Mouse (Mus musculus): ENCODE results near the gene Trak1. TPM values are rescaled to one million over a fixed set of nuclear protein-coding genes. Genes with fewer than 3 reads are reported as not detected.

Trak1 gene
- polyA plus RNA-seq, 1 experiment: 31.0 TPM

GRCm38 (mm10) chr9:121357582-121358275, 60.4 kb downstream of the Trak1 start:
- WGBS: 83% methylated on average over 16 of the region's 16 CpGs
- no peak overlapping the region for H3K27ac ChIP-seq (ENCODE audit: insufficient read depth, low read length)

GRCm38 (mm10) chr9:121358418-121358817, 61.1 kb downstream of the Trak1 start:
- TF ChIP-seq CTCF (IDR thresholded peaks at IDR 0.05; ENCODE audit: extremely low read depth, insufficient read depth, insufficient read length, insufficient replicate concordance): no peak
- H3K27ac ChIP-seq (ENCODE audit: insufficient read depth, low read length): no peak overlapping the region
- no peak overlapping the region for H3K4me3 ChIP-seq (ENCODE audit: extremely low read depth, insufficient read depth, insufficient read length)
- H3K36me3 ChIP-seq (ENCODE audit: control insufficient read depth, insufficient read depth, low read length): no peaks in the 10 kb centered on the region
- H3K27me3 ChIP-seq (ENCODE audit: control insufficient read depth, insufficient read depth, low read length): no peaks in the 10 kb centered on the region
- 76% methylated on average over 8 of the region's 8 CpGs for whole genome bisulfite sequencing
- DNase-seq (ENCODE audit: low read depth in 1 of 2, low spot score in 2 of 2): no peak
- H3K4me1 ChIP-seq (ENCODE audit: control insufficient read depth, insufficient read depth, insufficient read length): peaks cover 15% of the 10 kb centered on the region; the same call in 1 of the 2 replicates

More at GRCm38 (mm10) chr9:121357582-121358275, 60.4 kb downstream of the Trak1 start:
- H3K36me3 ChIP-seq (ENCODE audit: control insufficient read depth, insufficient read depth, low read length): no peaks in the 10 kb centered on the region
- TF ChIP-seq POLR2A (IDR thresholded peaks at IDR 0.05; ENCODE audit: low read depth, low read length) (no peak), CTCF (IDR thresholded peaks at IDR 0.05; ENCODE audit: extremely low read depth, insufficient read depth, insufficient read length, insufficient replicate concordance) (no peak)
- H3K27me3 ChIP-seq (ENCODE audit: control insufficient read depth, insufficient read depth, low read length): no peaks in the 10 kb centered on the region
- DNase-seq (ENCODE audit: low read depth in 1 of 2, low spot score in 2 of 2): no peak
- H3K4me3 ChIP-seq (ENCODE audit: extremely low read depth, insufficient read depth, insufficient read length): no peak overlapping the region
- H3K4me1 ChIP-seq (ENCODE audit: control insufficient read depth, insufficient read depth, insufficient read length): peaks cover 15% of the 10 kb centered on the region; the same call in 1 of the 2 replicates

- TF ChIP-seq CTCF (IDR thresholded peaks at IDR 0.05; ENCODE audit: extremely low read depth, insufficient read depth, insufficient read length, insufficient replicate concordance) (no peak), POLR2A (IDR thresholded peaks at IDR 0.05; ENCODE audit: low read depth, low read length) (no peak)
- Histone ChIP-seq H3K27me3 (ENCODE audit: control insufficient read depth, insufficient read depth, low read length) (no peaks in the 10 kb centered on the region), H3K4me1 (ENCODE audit: control insufficient read depth, insufficient read depth, insufficient read length) (peaks cover 15% of the 10 kb centered on the region; the same call in 1 of the 2 replicates), H3K4me3 (ENCODE audit: extremely low read depth, insufficient read depth, insufficient read length) (no peak overlapping the region), H3K36me3 (ENCODE audit: control insufficient read depth, insufficient read depth, low read length) (peaks cover 1% of the 10 kb centered on the region; the same call in 1 of the 2 replicates), H3K27ac (ENCODE audit: insufficient read depth, low read length) (peak overlapping the region; percentile 32; the same call in 1 of the 2 replicates)
- 56% methylated on average over 3 of the region's 3 CpGs for WGBS
- no peak for DNase-seq (ENCODE audit: low read depth in 1 of 2, low spot score in 2 of 2)
These were observed 62.1 kb downstream of the Trak1 start for GRCm38 (mm10) chr9:121359266-121359972.

GRCm38 (mm10) chr9:121360327-121360954, 63.1 kb downstream of the Trak1 start:
- Histone ChIP-seq H3K4me1 (ENCODE audit: control insufficient read depth, insufficient read depth, insufficient read length) (peaks cover 15% of the 10 kb centered on the region; the same call in 1 of the 2 replicates), H3K4me3 (ENCODE audit: extremely low read depth, insufficient read depth, insufficient read length) (peak overlapping the region; percentile 24; the same call in 1 of the 2 replicates), H3K36me3 (ENCODE audit: control insufficient read depth, insufficient read depth, low read length) (peaks cover 3% of the 10 kb centered on the region; the same call in 1 of the 2 replicates), H3K27me3 (ENCODE audit: control insufficient read depth, insufficient read depth, low read length) (no peaks in the 10 kb centered on the region), H3K27ac (ENCODE audit: insufficient read depth, low read length) (peak overlapping the region; percentile 68)
- 2% methylated on average over 12 of the region's 12 CpGs for WGBS
- TF ChIP-seq CTCF (IDR thresholded peaks at IDR 0.05; ENCODE audit: extremely low read depth, insufficient read depth, insufficient read length, insufficient replicate concordance) (no peak), POLR2A (IDR thresholded peaks at IDR 0.05; ENCODE audit: low read depth, low read length) (no peak)
- DNase-seq (ENCODE audit: low read depth in 1 of 2, low spot score in 2 of 2): peak in 1 of 2 experiments; percentile 37

- H3K4me1 ChIP-seq (ENCODE audit: control insufficient read depth, insufficient read depth, insufficient read length): peaks cover 15% of the 10 kb centered on the region; the same call in 1 of the 2 replicates
- TF ChIP-seq CTCF (IDR thresholded peaks at IDR 0.05; ENCODE audit: extremely low read depth, insufficient read depth, insufficient read length, insufficient replicate concordance): no peak
- no peak for TF ChIP-seq POLR2A (IDR thresholded peaks at IDR 0.05; ENCODE audit: low read depth, low read length)
- H3K4me3 ChIP-seq (ENCODE audit: extremely low read depth, insufficient read depth, insufficient read length): peak overlapping the region; percentile 32; the same call in 1 of the 2 replicates
- no peaks in the 10 kb centered on the region for H3K27me3 ChIP-seq (ENCODE audit: control insufficient read depth, insufficient read depth, low read length)
- peaks cover 5% of the 10 kb centered on the region; the same call in 1 of the 2 replicates for H3K36me3 ChIP-seq (ENCODE audit: control insufficient read depth, insufficient read depth, low read length)
- WGBS: 4% methylated on average over 9 of the region's 9 CpGs
- DNase-seq (ENCODE audit: low read depth in 1 of 2, low spot score in 2 of 2): peak in 1 of 2 experiments; percentile 50
- peak overlapping the region; percentile 68 for H3K27ac ChIP-seq (ENCODE audit: insufficient read depth, low read length)
These were observed 63.7 kb downstream of the Trak1 start for GRCm38 (mm10) chr9:121361010-121361409.

- WGBS: 95% methylated on average over 19 of the region's 19 CpGs
- TF ChIP-seq CTCF (IDR thresholded peaks at IDR 0.05; ENCODE audit: extremely low read depth, insufficient read depth, insufficient read length, insufficient replicate concordance) (no peak), POLR2A (IDR thresholded peaks at IDR 0.05; ENCODE audit: low read depth, low read length) (no peak)
- Histone ChIP-seq H3K36me3 (ENCODE audit: control insufficient read depth, insufficient read depth, low read length) (peaks cover 12% of the 10 kb centered on the region; the same call in 1 of the 2 replicates), H3K27me3 (ENCODE audit: control insufficient read depth, insufficient read depth, low read length) (no peaks in the 10 kb centered on the region), H3K4me3 (ENCODE audit: extremely low read depth, insufficient read depth, insufficient read length) (no peak overlapping the region), H3K4me1 (ENCODE audit: control insufficient read depth, insufficient read depth, insufficient read length) (peaks cover 12% of the 10 kb centered on the region; the same call in 1 of the 2 replicates), H3K27ac (ENCODE audit: insufficient read depth, low read length) (no peak overlapping the region)
- no peak for DNase-seq (ENCODE audit: low read depth in 1 of 2, low spot score in 2 of 2)
These were observed 66.6 kb downstream of the Trak1 start for GRCm38 (mm10) chr9:121363932-121364331.
